Mouse (Mus musculus) hindbrain, embryonic 10.5 days (tissue): ENCODE measurements around the gene Taf4. TPM values are rescaled to one million over a fixed set of nuclear protein-coding genes. Genes with fewer than 3 reads are reported as not detected.
A peak's percentile ranks its signal among the peaks of the same experiment; 100 is the strongest.

Source experiments
- DNase-seq: peaks from one replicate; pipeline ENCODE4 v3.0.0-alpha.2; 2017; ENCODE audit warnings: low spot score
- H3K27ac ChIP-seq: fragments of 300-500 bp; sonication (generic); 2 replicates; pipeline ENCODE4 v1.5.1; 2016; ENCODE audit warnings: mild to moderate bottlenecking, moderate library complexity
- H3K27me3 ChIP-seq: fragments of 300-500 bp; sonication (generic); 2 replicates; pipeline ENCODE4 v1.6.1; 2016; ENCODE audit warnings: mild to moderate bottlenecking; ENCODE audit not compliant: poor library complexity, insufficient read depth, severe bottlenecking
- H3K36me3 ChIP-seq: fragments of 300-500 bp; sonication (generic); 2 replicates; pipeline ENCODE4 v1.6.1; 2016; ENCODE audit warnings: mild to moderate bottlenecking, moderate library complexity
- H3K4me1 ChIP-seq: fragments of 300-500 bp; sonication (generic); replicated peaks from 2 replicates; pipeline ENCODE4 v1.6.1; 2016; ENCODE audit warnings: mild to moderate bottlenecking
- H3K4me3 ChIP-seq: fragments of 300-500 bp; sonication (generic); 2 replicates; pipeline ENCODE4 v1.5.1; 2016; ENCODE audit warnings: mild to moderate bottlenecking, moderate library complexity
- H3K9me3 ChIP-seq: fragments of 300-500 bp; sonication (generic); 2 replicates; pipeline ENCODE4 v1.6.1; 2016; ENCODE audit warnings: mild to moderate bottlenecking, moderate library complexity
- WGBS: fragments of 180-500 bp; shearing (Covaris S2); methylation state at CpG from one replicate; pipeline ENCODE4 v1.1.7; 2016; 5-methylcytosine and 5-hydroxymethylcytosine counted together
- polyA plus RNA-seq: library from polyadenylated mRNA; unstranded; fragments of >200 nt; fragmentation: Nextera tagmentation; extraction: Ambion mirVana; gene quantifications from 2 replicates; pipeline ENCODE4 v1.2.1, GENCODE M21; 2016

Taf4 gene
- polyA plus RNA-seq, 1 experiment from 2014 or later: 3.7 TPM

GRCm38 (mm10) chr2:179951542-179952524, 24.6 kb downstream of the Taf4 start:
- Histone ChIP-seq H3K4me1 (peaks cover 32% of the 10 kb centered on the region), H3K4me3 (no peak overlapping the region), H3K27ac (no peak overlapping the region; the same call in 1 of the 2 replicates), H3K36me3 (no peaks in the 10 kb centered on the region), H3K27me3 (no peaks in the 10 kb centered on the region), H3K9me3 (no peaks in the 10 kb centered on the region)
- WGBS: 71% methylated on average over 14 of the region's 14 CpGs
- no peak for DNase-seq

DNA sequence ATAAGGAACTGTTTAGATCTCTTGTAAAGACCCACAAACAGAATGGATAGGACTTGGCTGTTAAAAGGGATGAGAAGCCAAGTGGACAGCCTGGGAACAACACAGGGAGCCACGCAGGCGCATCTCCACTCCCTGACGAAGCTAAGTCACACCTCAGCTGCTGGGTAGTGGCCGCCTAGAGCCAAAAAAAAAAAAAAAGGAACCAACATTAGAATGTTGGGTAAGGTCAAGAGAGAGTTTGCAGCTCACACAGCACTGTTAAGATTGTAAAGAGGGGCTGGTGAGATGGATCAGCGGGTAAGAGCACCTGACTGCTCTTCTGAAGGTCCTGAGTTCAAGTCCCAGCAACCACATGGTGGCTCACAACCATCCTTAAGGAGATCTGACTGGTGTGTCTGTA, 27.6 kb downstream of the Taf4 start:
- no peaks in the 10 kb centered on the region for H3K27me3 ChIP-seq
- no peak overlapping the region for H3K27ac ChIP-seq
- H3K9me3 ChIP-seq: no peaks in the 10 kb centered on the region
- DNase-seq: no peak
- 87% methylated on average over 5 of the region's 5 CpGs for WGBS
- no peaks in the 10 kb centered on the region for H3K36me3 ChIP-seq
- no peak overlapping the region for H3K4me3 ChIP-seq
- H3K4me1 ChIP-seq: peaks cover 60% of the 10 kb centered on the region

- H3K36me3 ChIP-seq: no peaks in the 10 kb centered on the region
- H3K9me3 ChIP-seq: no peaks in the 10 kb centered on the region
- DNase-seq: no peak
- no peak overlapping the region for H3K4me3 ChIP-seq
- 63% methylated on average over 5 of the region's 5 CpGs for WGBS
- no peaks in the 10 kb centered on the region for H3K27me3 ChIP-seq
- peak overlapping the region; percentile 35; the same call in 1 of the 2 replicates for H3K27ac ChIP-seq
- peaks cover 64% of the 10 kb centered on the region for H3K4me1 ChIP-seq
These were observed 28.8 kb downstream of the Taf4 start for GRCm38 (mm10) chr2:179947607-179948006.

GRCm38 (mm10) chr2:179946496-179946895, 29.9 kb downstream of the Taf4 start:
- 90% methylated on average over 6 of the region's 6 CpGs for WGBS
- Histone ChIP-seq H3K27ac (no peak overlapping the region), H3K4me3 (no peak overlapping the region), H3K4me1 (peaks cover 65% of the 10 kb centered on the region), H3K36me3 (no peaks in the 10 kb centered on the region), H3K9me3 (no peaks in the 10 kb centered on the region), H3K27me3 (no peaks in the 10 kb centered on the region)
- no peak for DNase-seq

DNA sequence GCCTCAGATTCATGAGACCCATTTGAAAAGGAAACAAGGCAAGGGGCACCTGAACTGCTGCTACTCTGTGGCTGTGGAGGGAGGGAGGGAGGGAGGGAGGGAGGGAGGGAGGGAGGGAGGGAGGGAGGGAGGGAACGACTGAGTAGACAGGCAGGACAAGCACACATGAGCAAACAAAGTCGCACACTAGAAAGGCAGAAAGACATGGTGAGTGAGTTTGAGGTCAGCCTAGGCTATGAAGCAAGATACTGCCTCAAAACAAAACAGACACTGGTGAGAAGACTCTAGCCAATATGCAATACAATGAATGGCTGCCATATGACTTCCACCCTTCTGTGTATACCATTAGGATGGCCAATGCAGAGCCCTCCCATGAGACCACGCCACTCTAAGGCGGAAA, 31.4 kb downstream of the Taf4 start:
- H3K27me3 ChIP-seq: no peaks in the 10 kb centered on the region
- no peak for DNase-seq
- no peaks in the 10 kb centered on the region for H3K36me3 ChIP-seq
- peaks cover 64% of the 10 kb centered on the region for H3K4me1 ChIP-seq
- no peaks in the 10 kb centered on the region for H3K9me3 ChIP-seq
- H3K27ac ChIP-seq: no peak overlapping the region
- no peak overlapping the region for H3K4me3 ChIP-seq
- WGBS: 41% methylated on average over 4 of the region's 4 CpGs

- Histone ChIP-seq H3K36me3 (peaks cover 16% of the 10 kb centered on the region; the same call in 1 of the 2 replicates), H3K4me3 (no peak overlapping the region), H3K4me1 (peaks cover 62% of the 10 kb centered on the region), H3K27ac (no peak overlapping the region), H3K27me3 (no peaks in the 10 kb centered on the region), H3K9me3 (no peaks in the 10 kb centered on the region)
- DNase-seq: no peak
- WGBS: 93% methylated on average over 1 of the region's 1 CpGs
These were observed 34.8 kb downstream of the Taf4 start for GRCm38 (mm10) chr2:179941696-179942095.

DNA sequence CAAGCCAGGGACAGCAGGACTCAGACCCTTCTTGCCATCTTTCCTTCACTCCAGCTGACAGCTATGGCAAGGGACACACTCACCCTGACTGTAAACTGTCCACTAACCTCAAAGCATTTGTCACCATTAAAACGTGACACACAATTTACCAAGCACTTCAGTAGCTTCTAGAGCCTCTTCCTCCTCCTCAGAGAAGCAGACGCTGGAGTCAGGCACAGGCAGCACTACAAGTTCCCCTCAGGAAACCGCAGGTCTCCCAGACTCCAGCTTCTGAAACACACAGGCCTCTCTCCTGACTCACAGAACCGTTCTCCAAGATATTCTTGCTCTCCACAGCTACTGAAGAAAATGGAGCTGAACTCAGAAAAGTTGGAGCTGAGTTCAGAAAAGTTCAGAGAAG, 39.4 kb downstream of the Taf4 start:
- Histone ChIP-seq H3K36me3 (peaks cover 61% of the 10 kb centered on the region), H3K27me3 (no peaks in the 10 kb centered on the region), H3K27ac (no peak overlapping the region), H3K9me3 (no peaks in the 10 kb centered on the region), H3K4me3 (no peak overlapping the region), H3K4me1 (peaks cover 31% of the 10 kb centered on the region; the same call in 1 of the 2 replicates)
- 83% methylated on average over 4 of the region's 4 CpGs for WGBS
- DNase-seq: no peak

DNA sequence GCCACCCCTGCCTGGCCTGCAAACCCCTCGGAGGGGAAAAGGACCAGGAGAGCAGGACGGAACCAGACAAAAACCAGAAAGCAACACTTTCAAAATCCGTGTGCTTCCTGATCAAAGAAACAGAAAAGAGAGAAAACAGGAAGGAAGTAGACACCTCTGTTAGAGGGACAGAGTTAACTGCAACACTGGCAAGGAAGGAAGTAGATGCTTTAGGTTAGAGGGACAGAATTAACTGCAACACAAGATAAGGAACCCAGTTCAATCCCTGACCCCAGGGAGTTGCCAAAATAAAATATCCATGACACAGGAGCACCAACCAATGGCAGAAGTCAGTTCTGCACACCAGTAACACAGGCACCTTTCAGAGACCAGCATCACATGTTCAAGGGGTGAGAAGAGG, 42.3 kb downstream of the Taf4 start:
- Histone ChIP-seq H3K4me3 (no peak overlapping the region), H3K27ac (0 out of 2 replicates have a peak overlapping the region, but pooled peaks have one; percentile 1), H3K9me3 (no peaks in the 10 kb centered on the region), H3K4me1 (peaks cover 19% of the 10 kb centered on the region; the same call in 1 of the 2 replicates), H3K27me3 (no peaks in the 10 kb centered on the region), H3K36me3 (peaks cover 90% of the 10 kb centered on the region)
- DNase-seq: no peak
- 74% methylated on average over 3 of the region's 3 CpGs for WGBS

DNA sequence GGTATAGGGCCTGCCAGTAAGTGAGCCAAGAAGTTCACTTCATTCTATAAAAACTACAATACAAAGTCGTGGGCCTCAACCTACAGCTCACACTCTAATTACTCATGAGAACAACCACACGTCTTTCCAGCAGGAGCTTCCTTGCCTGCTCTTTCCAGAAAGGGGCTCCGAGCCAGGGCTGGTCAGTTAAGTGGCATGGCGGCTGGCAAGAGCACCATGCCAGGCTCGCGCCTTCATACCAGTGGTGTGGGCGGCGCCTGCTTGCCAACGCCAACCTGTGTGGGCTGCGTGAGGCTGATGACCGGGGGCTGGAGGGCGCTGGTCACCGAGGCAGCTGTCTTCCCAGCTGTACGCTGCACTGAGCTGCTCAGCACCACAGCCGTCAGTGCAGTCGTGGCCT, 44.7 kb downstream of the Taf4 start:
- DNase-seq: no peak
- no peaks in the 10 kb centered on the region for H3K27me3 ChIP-seq
- peaks cover 97% of the 10 kb centered on the region for H3K36me3 ChIP-seq
- H3K4me1 ChIP-seq: peaks cover 9% of the 10 kb centered on the region; the same call in 1 of the 2 replicates
- H3K9me3 ChIP-seq: no peaks in the 10 kb centered on the region
- WGBS: 92% methylated on average over 16 of the region's 16 CpGs
- no peak overlapping the region for H3K4me3 ChIP-seq
- no peak overlapping the region for H3K27ac ChIP-seq

DNA sequence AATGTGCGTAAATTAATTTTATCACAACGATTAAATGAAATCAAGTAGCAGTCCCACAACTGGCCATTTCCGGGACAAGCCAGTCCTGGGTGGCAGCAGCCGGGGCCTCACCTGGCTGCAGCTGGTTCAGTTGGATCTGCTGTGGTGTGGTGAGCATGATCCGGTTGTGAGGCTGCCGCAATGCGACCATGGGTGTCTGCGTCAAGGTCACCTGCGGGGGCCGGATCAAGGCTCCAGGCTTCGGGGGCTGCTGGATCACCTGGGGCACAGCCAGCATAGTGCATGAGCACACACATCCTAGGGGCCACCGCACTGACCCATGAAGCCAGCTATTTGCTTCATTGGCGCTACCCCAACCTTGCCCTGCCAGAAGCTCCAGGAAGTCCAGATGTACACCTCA, 47.3 kb downstream of the Taf4 start:
- peaks cover 5% of the 10 kb centered on the region; the same call in 1 of the 2 replicates for H3K4me1 ChIP-seq
- no peak for DNase-seq
- no peaks in the 10 kb centered on the region for H3K27me3 ChIP-seq
- peaks cover 98% of the 10 kb centered on the region for H3K36me3 ChIP-seq
- 96% methylated on average over 13 of the region's 13 CpGs for WGBS
- no peaks in the 10 kb centered on the region for H3K9me3 ChIP-seq
- H3K4me3 ChIP-seq: no peak overlapping the region
- H3K27ac ChIP-seq: no peak overlapping the region

DNA sequence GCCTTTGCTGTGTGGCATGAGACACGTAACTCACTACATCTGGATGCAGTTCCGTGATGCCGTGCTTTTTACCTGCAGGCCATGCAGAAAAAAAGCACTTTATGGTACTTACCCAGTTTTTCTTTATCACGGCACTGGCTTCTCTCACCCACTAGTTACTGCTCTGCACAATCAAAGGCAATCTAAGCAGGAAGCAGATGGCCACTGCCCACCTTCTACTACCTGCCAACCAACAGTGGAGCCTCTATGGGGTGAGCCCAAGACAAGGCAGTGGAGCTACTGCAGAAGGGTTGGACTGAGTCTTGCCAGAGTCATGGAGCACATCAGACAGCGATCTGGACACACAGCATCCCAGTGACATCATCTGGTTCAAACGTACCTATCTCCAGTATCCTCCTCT, 52.4 kb downstream of the Taf4 start:
- Histone ChIP-seq H3K36me3 (peaks cover 98% of the 10 kb centered on the region), H3K4me3 (no peak overlapping the region), H3K4me1 (no peaks in the 10 kb centered on the region), H3K9me3 (peaks cover 7% of the 10 kb centered on the region; the same call in 1 of the 2 replicates), H3K27me3 (no peaks in the 10 kb centered on the region), H3K27ac (no peak overlapping the region)
- 92% methylated on average over 6 of the region's 6 CpGs for WGBS
- DNase-seq: no peak

- 94% methylated on average over 8 of the region's 8 CpGs for WGBS
- Histone ChIP-seq H3K27ac (no peak overlapping the region), H3K4me3 (no peak overlapping the region), H3K9me3 (peaks cover 7% of the 10 kb centered on the region; the same call in 1 of the 2 replicates), H3K4me1 (no peaks in the 10 kb centered on the region), H3K27me3 (no peaks in the 10 kb centered on the region), H3K36me3 (peaks cover 100% of the 10 kb centered on the region)
- DNase-seq: no peak
These were observed 55.3 kb downstream of the Taf4 start for GRCm38 (mm10) chr2:179921021-179921653.

DNA sequence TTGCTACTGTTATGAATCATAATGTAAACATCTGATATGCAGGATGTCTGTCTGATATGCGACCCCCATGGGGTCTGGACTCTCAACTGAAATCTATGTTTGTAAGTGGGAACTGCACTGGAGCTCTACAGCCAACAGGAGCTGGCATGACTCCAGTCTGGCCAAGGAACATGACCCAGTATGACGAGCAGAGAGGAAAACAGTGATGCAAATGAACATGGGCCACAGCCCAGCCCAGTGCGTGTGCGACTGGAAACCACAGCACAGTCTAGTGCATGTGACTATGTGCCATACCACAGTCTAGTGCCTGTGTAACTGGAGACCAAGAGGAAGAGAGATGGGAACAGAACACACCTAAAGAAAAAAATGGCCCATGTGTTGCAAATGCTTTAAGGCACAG, 56.4 kb downstream of the Taf4 start:
- Histone ChIP-seq H3K27ac (no peak overlapping the region), H3K9me3 (peaks cover 7% of the 10 kb centered on the region; the same call in 1 of the 2 replicates), H3K27me3 (no peaks in the 10 kb centered on the region), H3K4me3 (no peak overlapping the region), H3K36me3 (peaks cover 100% of the 10 kb centered on the region), H3K4me1 (no peaks in the 10 kb centered on the region)
- DNase-seq: no peak
- WGBS: 89% methylated on average over 4 of the region's 4 CpGs
